Mouse (Mus musculus) stomach, postnatal 0 days (tissue): ENCODE data around the gene Epb41l5. TPM values are rescaled to one million over a fixed set of nuclear protein-coding genes. Genes with fewer than 3 reads are reported as not detected.

ENCODE experiments used
- ATAC-seq: fragments of 200-750 bp; cut with Nextera tagmentation; 2 replicates; pipeline ENCODE4 v1.8.0; 2017; ENCODE audit not compliant: low FRiP score, low TSS enrichment
- DNase-seq: peaks from one replicate; pipeline ENCODE4 v3.0.0-alpha.2; 2016; ENCODE audit warnings: low spot score
- H3K27ac ChIP-seq: fragments of 300-500 bp; sonication (generic); replicated peaks from 2 replicates; pipeline ENCODE4 v1.5.1; 2014; ENCODE audit warnings: mild to moderate bottlenecking, control low read depth
- H3K27me3 ChIP-seq: fragments of 300-500 bp; sonication (generic); 2 replicates; pipeline ENCODE4 v1.6.1; 2014; ENCODE audit warnings: low read length; ENCODE audit not compliant: control insufficient read depth, insufficient read depth
- H3K36me3 ChIP-seq: fragments of 300-500 bp; sonication (generic); 2 replicates; pipeline ENCODE4 v1.6.1; 2014; ENCODE audit warnings: low read length, mixed read lengths; ENCODE audit not compliant: control insufficient read depth, insufficient read depth
- H3K4me1 ChIP-seq: fragments of 300-500 bp; sonication (generic); replicated peaks from 2 replicates; pipeline ENCODE4 v1.6.1; 2014; ENCODE audit warnings: antibody characterized with exemption; ENCODE audit not compliant: control insufficient read depth, insufficient read depth
- H3K4me2 ChIP-seq: fragments of 300-500 bp; sonication (generic); replicated peaks from 2 replicates; pipeline ENCODE4 v1.6.1; 2014; ENCODE audit warnings: low read depth, mild to moderate bottlenecking, control low read depth, moderate library complexity
- H3K4me3 ChIP-seq: fragments of 300-500 bp; sonication (generic); 2 replicates; pipeline ENCODE4 v1.5.1; 2014; ENCODE audit warnings: low read depth, low read length, control low read depth
- H3K9ac ChIP-seq: fragments of 300-500 bp; sonication (generic); 2 replicates; pipeline ENCODE4 v1.6.1; 2014; ENCODE audit warnings: mild to moderate bottlenecking, low read length, control low read depth, mixed read lengths
- H3K9me3 ChIP-seq: fragments of 300-500 bp; sonication (generic); 2 replicates; pipeline ENCODE4 v1.6.1; 2016; ENCODE audit warnings: low read length; ENCODE audit not compliant: control insufficient read depth
- CTCF ChIP-seq: IDR thresholded peaks from 2 replicates; pipeline ENCODE4 v1.5.1; 2016; ENCODE audit warnings: antibody characterized with exemption, low read depth, mild to moderate bottlenecking, moderate library complexity
- EP300 ChIP-seq: optimal IDR thresholded peaks from 2 replicates; pipeline ENCODE3; 2016; ENCODE audit warnings: antibody characterized with exemption
- WGBS: fragments of 180-500 bp; shearing (Covaris S2); extraction: QIAGEN DNeasy Blood & Tissue Kit; methylation state at CpG from one replicate; pipeline ENCODE4 v1.1.7; 2014; 5-methylcytosine and 5-hydroxymethylcytosine counted together
- polyA plus RNA-seq: library from polyadenylated mRNA; unstranded; fragments of >200 nt; fragmentation: Nextera tagmentation; extraction: Ambion mirVana; gene quantifications from 2 replicates; pipeline ENCODE4 v1.2.1, GENCODE M21; 2015

Gene Epb41l5
- 17.7 and 19.0 TPM in 2 replicates for polyA plus RNA-seq

- WGBS = under 1% methylated on average over 86 of the region's 86 CpGs
- Histone ChIP-seq H3K27me3 (no peaks in the 10 kb centered on the region), H3K9me3 (no peaks in the 10 kb centered on the region), H3K4me1 (no peaks in the 10 kb centered on the region), H3K36me3 (no peaks in the 10 kb centered on the region), H3K4me2 (peak within 1 kb of the TSS; percentile 78), H3K27ac (peak within 1 kb of the TSS; percentile 91), H3K9ac (peak within 1 kb of the TSS; percentile 74), H3K4me3 (peak within 1 kb of the TSS; percentile 84)
- TF ChIP-seq CTCF = no peak
- TF ChIP-seq EP300 = no peak
- DNase-seq = peak; percentile 91
- peak; percentile 95 for ATAC-seq
Observed at GRCm38 (mm10) chr1:119648205-119649111, at the start of gene Epb41l5. Gene Epb41l5, minus strand, starts transcription at chr1:119649000.

- no peak for TF ChIP-seq EP300
- no peak for TF ChIP-seq CTCF
- 100% methylated on average over 1 of the region's 1 CpGs for WGBS
- ATAC-seq = no peak
Observed at GRCm38 (mm10) chr1:119696860-119697259, 48.1 kb upstream of the Epb41l5 start.

GRCm38 (mm10) chr1:119685773-119686558 is 37.2 kb upstream of the Epb41l5 start:
- Histone ChIP-seq H3K27me3 (no peaks in the 10 kb centered on the region), H3K4me2 (no peak overlapping the region), H3K36me3 (no peaks in the 10 kb centered on the region), H3K27ac (no peak overlapping the region), H3K4me1 (no peaks in the 10 kb centered on the region), H3K9me3 (no peaks in the 10 kb centered on the region), H3K4me3 (no peak overlapping the region), H3K9ac (no peak overlapping the region)
- TF ChIP-seq EP300 (no peak), CTCF (no peak)
- DNase-seq = no peak
- 88% methylated on average over 3 of the region's 3 CpGs for WGBS
- ATAC-seq = no peak

More at GRCm38 (mm10) chr1:119696860-119697259, 48.1 kb upstream of the Epb41l5 start:
- no peaks in the 10 kb centered on the region for H3K36me3 ChIP-seq
- H3K4me1 ChIP-seq = no peaks in the 10 kb centered on the region
- H3K27me3 ChIP-seq = no peaks in the 10 kb centered on the region
- H3K9me3 ChIP-seq = no peaks in the 10 kb centered on the region
- no peak overlapping the region for H3K27ac ChIP-seq
- H3K9ac ChIP-seq = no peak overlapping the region
- no peak overlapping the region for H3K4me2 ChIP-seq
- no peak overlapping the region for H3K4me3 ChIP-seq
- DNase-seq = no peak

- no peak for ATAC-seq
- Histone ChIP-seq H3K9me3 (no peaks in the 10 kb centered on the region), H3K36me3 (0 out of 2 replicates have a peak, but pooled peaks cover 2% of the 10 kb centered on the region), H3K9ac (no peak overlapping the region), H3K4me1 (no peaks in the 10 kb centered on the region), H3K4me2 (no peak overlapping the region), H3K27me3 (no peaks in the 10 kb centered on the region), H3K4me3 (no peak overlapping the region), H3K27ac (no peak overlapping the region)
- 83% methylated on average over 2 of the region's 2 CpGs for WGBS
- DNase-seq = no peak
- no peak for TF ChIP-seq EP300
- no peak for TF ChIP-seq CTCF
Observed at GRCm38 (mm10) chr1:119681663-119682213, 32.9 kb upstream of the Epb41l5 start.

GRCm38 (mm10) chr1:119674984-119675383 is 26.2 kb upstream of the Epb41l5 start:
- TF ChIP-seq EP300 = no peak
- peak; percentile 87 for TF ChIP-seq CTCF
- Histone ChIP-seq H3K27ac (no peak overlapping the region), H3K4me2 (no peak overlapping the region), H3K27me3 (no peaks in the 10 kb centered on the region), H3K9me3 (no peaks in the 10 kb centered on the region), H3K9ac (no peak overlapping the region), H3K4me3 (no peak overlapping the region), H3K36me3 (0 out of 2 replicates have a peak, but pooled peaks cover 2% of the 10 kb centered on the region), H3K4me1 (no peaks in the 10 kb centered on the region)
- 53% methylated on average over 1 of the region's 1 CpGs for WGBS
- 0 out of 2 replicates have a peak, but pooled peaks have one; percentile 53 for ATAC-seq
- DNase-seq = peak; percentile 29
